Comparison of ENCODE assay signal across 22 mouse cellular contexts in genomic region chr1:22211232-22211631, GRCm38 (mm10).
"Had no signal": no experiment of that assay in that cellular context is flagged by ENCODE, and none has a peak within 500 bp of the region (broad histone marks: within the 10 kb centered on the region; RNA-seq: fewer than 3 reads in every experiment).

No protein-coding gene starts in this region.

- H3K27ac ChIP-seq: gastrocnemius, adult 2 months; heart, embryonic 10.5 days; hindbrain, embryonic 13.5 days; hindbrain, embryonic 15.5 days; hindbrain, postnatal 0 days; kidney, embryonic 15.5 days; kidney, postnatal 0 days; limb, embryonic 13.5 days; limb, embryonic 15.5 days; liver, embryonic 12.5 days; liver, embryonic 14.5 days had no signal

- DNase-seq: gastrocnemius, adult 2 months; gastrocnemius, postnatal 10 days; gastrocnemius, postnatal 25 days; heart, postnatal 36 days; kidney, adult 11 months; kidney, adult 2 months; kidney, adult 9 months; kidney, postnatal 14 days; kidney, postnatal 36 days; layer of hippocampus, postnatal 36 days; left cerebral cortex, postnatal 4 days had no signal

- H3K4me3 ChIP-seq: gastrocnemius, adult 2 months; heart, embryonic 10.5 days; heart, embryonic 12.5 days; hindbrain, embryonic 13.5 days; hindbrain, embryonic 15.5 days; kidney, embryonic 15.5 days; limb, embryonic 13.5 days; limb, embryonic 15.5 days; liver, embryonic 12.5 days had no signal
